Mouse (Mus musculus) embryo, embryonic 9.5 days (tissue): ENCODE measurements at regions not wholly inside any gene's neighbourhood (a gene's known extent, or its start where the extent isn't known, plus 50 kb on each side); places are given as distances from the start of the nearest gene placed in this dataset.

Experiments used
- DNase-seq: peaks from one replicate; pipeline ENCODE4 v3.0.0-alpha.2; 2017; ENCODE audit errors: extremely low spot score

DNA sequence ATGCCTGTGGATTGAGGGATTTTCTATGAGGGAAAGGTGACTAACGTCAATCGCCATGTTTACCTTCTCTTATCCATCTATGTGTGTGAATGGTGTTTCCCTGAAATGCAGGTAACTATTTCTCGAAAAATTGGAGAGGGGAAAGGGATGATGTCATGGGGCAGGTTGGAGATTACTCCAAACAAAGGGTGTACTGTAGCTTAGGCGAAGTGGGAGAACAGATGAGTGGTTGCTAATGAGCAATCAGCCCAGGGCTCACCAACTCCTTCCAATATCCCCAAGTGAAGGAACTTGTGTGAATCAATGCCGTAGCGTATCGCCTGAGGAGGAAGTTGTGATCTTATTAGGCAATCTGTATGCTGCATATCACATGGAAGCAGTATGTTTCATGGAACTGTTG is 133.2 kb downstream of the Klf5 start:
- no peak for DNase-seq

GRCm38 (mm10) chr14:99434645-99435044 is 136.2 kb downstream of the Klf5 start:
- DNase-seq = no peak

- DNase-seq = no peak
Measured at GRCm38 (mm10) chr14:99435512-99435911, 137.0 kb downstream of the Klf5 start.

DNA sequence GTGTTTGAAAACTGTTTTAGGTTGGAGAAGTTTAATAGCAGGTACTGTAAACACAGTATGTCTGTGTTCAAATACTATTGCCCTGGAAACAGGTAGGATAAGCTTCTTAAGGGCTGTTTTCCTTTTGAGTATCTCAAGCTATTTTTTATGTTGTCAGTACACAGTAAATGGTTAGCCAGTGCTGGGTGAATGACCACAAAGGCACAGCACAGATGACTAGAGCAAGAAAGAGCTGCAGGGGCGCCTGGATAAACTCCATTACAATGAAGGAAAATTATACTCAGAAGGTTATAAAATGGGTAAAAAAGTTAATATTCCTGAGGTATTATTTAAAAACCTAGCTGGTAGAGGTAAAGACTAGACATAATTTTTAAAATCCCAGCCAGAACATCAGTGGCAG is 137.6 kb downstream of the Klf5 start:
- DNase-seq = no peak

GRCm38 (mm10) chr14:99449112-99449511 is 150.6 kb downstream of the Klf5 start:
- DNase-seq = no peak

- no peak for DNase-seq
Measured at GRCm38 (mm10) chr14:99449870-99450269, 151.4 kb downstream of the Klf5 start.

GRCm38 (mm10) chr14:99451110-99451795 is 152.8 kb downstream of the Klf5 start:
- no peak for DNase-seq

DNA sequence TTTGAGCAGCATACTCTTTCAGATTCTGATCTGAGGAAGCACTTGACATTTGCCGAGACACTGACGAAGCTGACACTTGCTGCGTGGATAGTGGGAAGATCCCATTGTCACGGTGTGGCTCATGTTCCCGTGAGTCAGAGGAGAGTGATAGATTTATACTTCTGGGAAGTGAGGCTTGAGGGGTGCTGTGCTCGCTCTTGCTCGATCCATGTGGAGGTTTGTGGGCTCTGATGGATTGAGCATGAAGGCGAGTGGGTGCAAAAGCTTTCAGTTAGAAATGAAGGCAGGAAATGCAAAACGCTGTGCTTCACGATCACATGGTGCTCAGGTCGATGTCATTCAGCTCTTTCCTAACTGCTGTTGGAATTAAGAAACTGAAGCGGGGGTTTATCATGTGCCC is 155.4 kb downstream of the Klf5 start:
- no peak for DNase-seq

- no peak for DNase-seq
Measured at GRCm38 (mm10) chr14:99456555-99456954, 158.1 kb downstream of the Klf5 start.

GRCm38 (mm10) chr14:99457573-99457972 is 159.1 kb downstream of the Klf5 start:
- DNase-seq = no peak

DNA sequence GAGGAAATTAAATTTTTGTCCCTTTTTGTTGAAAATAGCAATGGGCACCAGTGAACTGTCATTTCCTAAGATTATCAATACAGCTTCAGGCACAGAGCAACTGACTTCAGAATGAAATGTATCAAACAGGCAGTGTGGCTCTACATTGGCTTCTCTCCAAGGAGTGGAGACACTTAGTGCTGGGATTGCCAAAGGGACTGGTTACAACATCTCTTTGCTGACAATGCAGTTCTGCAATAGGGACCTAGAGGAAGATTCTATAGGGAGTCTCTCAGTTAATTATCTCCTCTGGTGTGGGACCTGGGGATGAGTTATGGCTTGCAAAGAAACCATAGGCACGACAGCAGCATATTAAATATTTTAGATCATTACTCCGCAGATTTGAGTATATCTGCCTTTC is 173.6 kb downstream of the Klf5 start:
- no peak for DNase-seq

GRCm38 (mm10) chr14:99475271-99475670 is 176.8 kb downstream of the Klf5 start:
- DNase-seq = peak; percentile 7

DNA sequence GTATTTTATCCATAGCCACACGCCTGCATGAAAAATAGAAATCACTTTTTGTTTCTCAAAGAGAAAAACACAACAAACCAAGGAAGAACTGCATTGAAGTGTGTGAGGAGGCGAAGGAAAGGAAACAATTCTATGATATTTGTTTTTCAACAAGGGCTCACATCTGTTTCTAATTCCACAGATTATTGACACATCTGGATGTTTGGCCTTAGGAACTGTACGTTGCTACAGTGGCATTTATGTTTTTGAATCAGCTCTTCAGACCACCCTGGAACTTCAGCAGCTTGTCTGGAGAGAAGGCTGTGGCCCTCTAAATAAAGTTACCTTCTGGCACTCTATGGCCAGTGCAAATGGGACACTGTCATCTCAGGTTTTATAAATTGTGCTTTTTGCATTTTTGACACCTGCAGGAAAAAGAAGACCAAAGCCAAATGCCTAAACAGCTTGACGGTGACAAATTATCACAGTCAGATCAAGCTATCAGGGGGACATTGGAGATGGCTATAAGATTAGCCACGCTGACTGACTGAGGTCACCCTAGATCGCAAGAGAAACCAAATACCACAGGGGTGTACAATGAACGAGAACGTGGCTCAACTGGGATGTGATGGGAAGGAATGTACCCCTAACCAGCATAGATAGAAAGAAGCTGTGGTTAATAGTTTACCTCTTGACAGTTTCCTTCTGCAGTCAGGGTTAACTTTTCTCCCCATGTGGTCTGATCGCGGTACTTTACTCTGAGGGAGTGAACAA is 182.0 kb downstream of the Klf5 start:
- DNase-seq = peak; percentile 3

- DNase-seq = no peak
Measured at GRCm38 (mm10) chr14:99487981-99488380, 189.5 kb downstream of the Klf5 start.

DNA sequence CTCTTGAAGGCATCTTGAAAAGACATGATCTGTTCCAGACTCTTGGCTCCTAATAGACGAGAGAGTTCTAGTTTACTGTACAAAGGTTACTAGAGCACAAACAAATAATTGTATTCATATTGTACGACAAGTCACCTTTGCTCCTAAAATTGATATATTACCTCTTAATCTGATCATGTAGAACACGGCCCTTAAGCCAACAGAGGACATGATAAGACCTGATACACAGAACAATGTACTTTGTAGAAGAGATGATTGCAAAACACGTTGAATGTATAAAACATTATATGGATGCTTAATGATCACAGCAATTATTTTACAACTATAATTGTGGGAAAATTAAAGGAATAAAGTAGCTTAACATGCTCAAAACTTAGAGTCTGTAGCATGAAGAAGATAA is 194.7 kb downstream of the Klf5 start:
- DNase-seq = no peak

- no peak for DNase-seq
Measured at GRCm38 (mm10) chr14:99493659-99494058, 195.2 kb downstream of the Klf5 start.

DNA sequence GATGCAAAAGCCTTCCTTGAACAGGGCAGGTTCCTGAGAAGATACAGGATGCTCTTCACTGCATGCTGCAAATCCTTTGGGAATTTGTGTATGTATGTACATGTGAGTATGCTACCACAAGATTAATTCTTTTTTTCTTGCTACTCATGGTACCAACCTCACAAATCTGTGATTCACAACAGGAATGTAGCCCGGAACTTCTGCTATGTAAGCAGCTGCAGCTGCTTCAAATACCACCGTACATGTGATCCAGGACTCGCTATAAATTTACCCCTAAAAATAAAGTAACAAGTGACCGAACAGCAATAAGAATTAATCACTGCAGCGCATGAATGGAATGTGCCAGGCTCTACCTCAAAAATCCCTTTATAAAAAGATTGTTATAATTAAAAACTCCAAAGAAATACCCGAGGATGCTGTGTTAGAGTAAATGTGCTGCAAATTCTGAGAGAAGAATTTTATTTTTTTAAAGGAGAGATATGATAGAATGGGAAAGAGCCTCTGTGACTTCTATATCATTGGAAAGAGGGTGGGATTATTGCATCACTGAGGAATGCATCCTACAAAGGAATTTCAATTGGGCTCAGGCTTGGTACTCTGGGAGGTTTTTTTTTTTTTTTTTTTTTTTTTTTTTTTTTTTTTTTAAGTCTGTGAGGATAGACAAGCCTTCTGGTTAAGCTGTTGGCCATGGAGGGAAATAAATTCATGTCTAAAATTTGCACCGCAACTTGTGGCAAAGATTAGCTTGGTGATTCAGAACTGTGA is 201.2 kb downstream of the Klf5 start:
- no peak for DNase-seq

DNA sequence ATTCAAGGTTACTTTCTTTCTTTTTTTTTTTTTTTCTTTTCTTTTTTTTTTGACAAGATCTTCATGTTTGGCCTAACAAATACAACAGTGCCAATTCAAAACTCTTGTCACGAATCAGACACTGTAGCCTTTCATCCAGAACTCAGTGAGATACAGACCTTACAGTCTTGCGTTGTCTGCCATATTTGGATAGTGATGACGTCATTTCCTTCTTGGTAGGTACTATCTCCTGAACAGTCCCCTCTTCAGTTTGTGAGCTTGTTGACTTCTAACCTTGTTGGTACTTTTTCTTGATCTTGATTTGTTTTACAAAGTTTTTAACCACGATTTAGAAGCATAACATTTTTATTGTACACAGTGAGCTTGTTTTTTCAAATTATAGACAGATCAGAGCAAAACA is 206.4 kb downstream of the Klf5 start:
- no peak for DNase-seq

DNA sequence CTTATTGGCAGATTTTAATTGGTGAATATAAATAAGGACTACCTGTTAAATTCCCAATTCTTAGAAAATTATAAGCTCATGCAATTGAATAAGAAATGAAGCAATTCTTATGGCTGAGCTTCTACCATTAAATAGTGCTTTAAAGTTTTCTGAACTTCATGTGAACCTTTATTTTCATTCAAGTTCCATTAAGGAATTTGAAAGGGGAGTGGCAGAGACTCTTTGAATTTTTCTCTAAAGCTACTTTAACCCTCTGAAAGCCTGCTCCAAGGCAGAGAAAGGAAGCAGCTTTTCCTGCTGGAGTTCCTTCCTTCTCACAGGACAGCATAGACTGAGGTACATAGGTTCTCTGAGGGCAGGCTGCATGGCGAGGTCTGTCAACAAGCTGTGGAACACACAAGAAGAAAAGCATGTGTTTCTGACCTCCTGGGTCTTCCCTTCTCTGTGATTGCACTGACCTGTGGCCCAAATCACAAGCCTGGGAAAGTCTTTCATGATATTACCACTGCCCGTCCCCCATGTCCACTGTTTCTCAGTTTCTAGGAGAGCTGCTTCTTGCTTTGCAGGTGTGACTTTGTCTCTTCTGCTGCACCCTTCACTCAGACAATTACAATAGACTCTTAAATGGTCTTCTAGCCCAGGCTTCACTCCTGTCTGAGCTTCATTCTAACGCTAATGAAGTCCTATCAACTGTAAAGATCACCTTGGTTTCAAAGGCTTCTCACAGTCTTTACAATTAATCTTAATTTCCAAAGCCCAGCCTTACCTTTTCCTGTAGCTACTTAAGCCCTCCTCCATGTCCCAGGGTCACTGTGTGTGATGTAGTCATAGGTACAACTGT is 211.4 kb downstream of the Klf5 start:
- no peak for DNase-seq

DNA sequence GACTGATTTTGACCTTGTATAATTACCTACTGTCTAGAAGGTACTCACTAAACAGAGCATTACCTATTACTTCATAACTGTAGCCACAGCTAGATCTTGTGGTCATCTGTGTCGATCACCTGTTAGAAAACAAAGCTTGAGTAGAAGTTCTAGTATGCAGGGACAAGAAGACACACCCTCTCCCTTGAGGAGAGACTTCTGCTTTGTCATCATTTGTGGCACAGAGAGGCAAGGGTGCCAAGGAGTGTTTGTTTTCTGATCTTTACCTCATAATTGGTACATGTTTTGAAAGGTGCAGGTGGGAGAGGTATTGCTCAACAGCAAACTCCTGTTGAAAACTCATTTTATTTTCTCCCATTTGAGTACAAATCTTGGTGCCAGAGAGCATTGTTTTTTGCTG is 217.0 kb downstream of the Klf5 start:
- DNase-seq = no peak

GRCm38 (mm10) chr14:99516703-99517102 is 218.2 kb downstream of the Klf5 start:
- no peak for DNase-seq

- DNase-seq = no peak
Measured at GRCm38 (mm10) chr14:99520343-99520742, 221.9 kb downstream of the Klf5 start.
